Mouse (Mus musculus) CD4-positive helper T cell, adult 2 months (primary cell): Measurements from ENCODE around the gene Ksr2.
"Not testable (repeated sequence)": the region's sequence is repeated elsewhere in the genome, so short reads cannot be mapped to it uniquely, and the experiment has no call there.

Experiments used
- DNase-seq: peaks from one replicate; pipeline ENCODE4 v3.0.0-alpha.2; 2012; ENCODE audit warnings: low read depth, missing footprints, low spot score

Gene Ksr2

DNA sequence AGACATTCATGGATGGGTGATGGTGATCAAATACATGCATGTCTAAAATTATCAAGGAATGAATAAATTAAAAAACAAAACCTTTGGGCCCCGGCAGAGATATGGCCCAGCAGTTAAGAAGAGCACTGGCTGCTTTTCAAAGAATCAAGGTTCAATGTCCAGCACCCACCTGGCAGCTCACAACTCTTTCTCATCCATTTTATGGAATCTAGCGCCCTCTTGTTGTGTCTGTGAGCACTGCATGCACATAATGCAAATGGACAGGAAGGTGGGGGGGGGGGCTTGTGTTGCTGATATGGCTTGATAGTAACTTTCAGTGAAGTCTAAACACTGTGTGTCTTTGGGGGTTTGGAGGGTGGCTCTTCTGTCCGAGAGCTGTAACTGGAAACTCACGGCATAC is 5.6 kb upstream of the Ksr2 start:
- peak; percentile 23 for DNase-seq

- no peak for DNase-seq
These were observed 4.4 kb upstream of the Ksr2 start for GRCm38 (mm10) chr5:117409369-117409768.

- DNase-seq: no peak
These were observed 811 bp downstream of the Ksr2 start for GRCm38 (mm10) chr5:117414611-117415010.

DNA sequence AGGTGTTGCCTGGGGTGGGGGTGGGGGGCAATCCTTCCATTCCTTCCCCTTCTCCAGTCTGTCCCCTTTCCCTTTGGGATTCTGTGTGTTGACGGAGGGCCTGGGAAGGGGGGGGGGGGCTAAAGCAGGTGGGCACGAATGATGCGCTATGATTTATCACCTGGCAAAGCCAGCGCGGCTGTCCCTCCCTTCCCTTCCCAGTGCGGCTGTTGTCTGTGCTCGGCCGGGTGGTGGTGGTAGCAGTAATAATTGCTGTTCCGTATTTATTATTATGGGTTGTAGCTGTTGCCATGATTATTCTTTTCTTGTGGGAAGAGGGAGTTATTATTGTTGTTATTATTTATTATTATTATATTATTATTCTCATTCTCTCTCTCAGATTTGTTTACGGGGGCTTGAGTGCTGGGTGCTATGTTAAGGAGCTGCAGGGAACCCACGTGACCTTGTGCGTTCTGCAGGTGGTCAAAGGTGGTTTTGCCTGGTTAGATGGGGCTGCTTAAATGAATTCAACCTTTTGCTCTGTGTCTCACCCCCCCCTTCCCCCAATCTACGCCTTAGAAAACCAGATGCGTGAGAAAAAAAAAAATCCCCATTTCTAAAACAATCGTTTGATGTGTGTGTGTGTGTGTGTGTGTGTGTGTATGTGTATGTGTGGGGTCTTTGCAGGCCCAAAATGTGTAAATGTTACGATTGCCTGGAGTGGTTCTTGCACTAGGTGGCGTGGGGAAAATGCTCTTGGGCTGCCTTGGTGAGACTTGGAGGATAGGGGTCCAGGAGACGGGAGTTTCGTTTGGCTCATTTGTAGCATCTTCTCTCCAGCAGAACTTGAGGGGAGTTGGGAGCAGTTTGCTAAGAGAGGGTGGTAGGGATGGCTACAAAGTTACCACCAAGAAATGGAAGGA is 1.5 kb downstream of the Ksr2 start:
- DNase-seq: no peak

DNA sequence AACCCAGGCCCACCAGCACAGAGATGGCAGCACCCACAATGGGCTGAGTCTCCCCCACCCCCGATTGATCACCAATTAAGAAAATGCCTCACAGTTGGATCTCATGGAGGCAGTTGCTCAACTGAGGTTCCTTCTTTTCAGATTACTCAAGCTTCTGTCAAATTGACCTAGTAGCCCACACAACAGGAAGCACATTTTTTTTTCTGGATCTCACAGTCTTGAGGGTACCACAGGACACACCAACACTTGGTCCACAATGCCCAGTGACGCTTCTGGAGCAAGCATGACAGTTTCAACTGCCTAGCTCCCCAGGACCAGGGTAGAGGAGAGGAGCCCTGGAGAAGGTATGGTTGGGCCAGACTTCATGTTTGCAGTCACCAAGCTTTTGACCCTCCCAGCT is 3.6 kb downstream of the Ksr2 start:
- no peak for DNase-seq

- DNase-seq: not testable (repeated sequence)
These were observed 19.7 kb downstream of the Ksr2 start for GRCm38 (mm10) chr5:117433501-117433900.

GRCm38 (mm10) chr5:117440261-117440660 is 26.5 kb downstream of the Ksr2 start:
- no peak for DNase-seq

- DNase-seq: no peak
These were observed 27.5 kb downstream of the Ksr2 start for GRCm38 (mm10) chr5:117441242-117441842.

DNA sequence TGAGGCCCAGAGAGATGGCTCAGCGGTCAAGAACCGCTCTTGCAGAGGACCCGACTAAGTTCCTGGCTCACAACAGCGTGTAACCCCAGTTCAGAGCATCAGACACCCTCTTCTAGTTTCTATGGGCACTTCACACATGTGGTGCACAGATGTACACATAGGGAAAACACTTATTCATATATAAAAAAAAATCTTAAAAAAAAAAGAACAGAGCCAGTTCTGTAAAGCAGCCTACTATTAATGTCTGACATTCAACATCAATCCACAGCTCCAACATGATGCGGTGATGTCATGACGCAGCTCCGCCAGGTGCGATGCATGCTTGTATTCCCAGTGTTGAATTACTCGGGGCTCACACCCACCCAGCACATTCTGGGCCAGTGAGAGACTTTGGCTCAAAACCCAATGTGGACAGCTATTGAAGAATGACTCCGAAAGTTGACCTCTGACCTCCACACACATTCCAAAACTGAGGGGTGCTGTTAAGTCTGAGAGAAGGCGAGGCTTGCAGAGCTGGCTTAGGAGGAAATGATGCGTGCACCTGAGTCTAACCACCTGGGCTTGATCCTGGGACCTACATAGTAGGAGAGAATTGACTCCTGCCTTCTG is 28.5 kb downstream of the Ksr2 start:
- no peak for DNase-seq

DNA sequence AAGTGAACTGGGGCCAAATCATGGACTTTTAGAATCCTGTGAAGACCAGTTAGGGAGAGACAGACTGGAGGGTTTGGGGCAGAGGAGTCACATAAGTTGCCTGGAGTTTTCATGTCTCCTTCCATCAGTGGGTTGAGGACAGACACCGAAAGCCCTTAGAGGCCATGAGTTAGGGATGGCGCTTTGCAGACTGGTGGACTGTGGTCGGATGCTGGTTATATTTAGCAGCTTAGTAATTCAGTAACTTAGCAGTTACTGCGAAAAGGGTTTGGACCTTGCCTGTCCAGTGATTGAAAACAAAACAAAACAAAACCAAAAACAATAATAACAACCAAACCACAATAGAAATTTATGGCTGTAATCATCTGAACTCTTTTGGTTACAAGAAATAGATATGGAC is 29.3 kb downstream of the Ksr2 start:
- no peak for DNase-seq

DNA sequence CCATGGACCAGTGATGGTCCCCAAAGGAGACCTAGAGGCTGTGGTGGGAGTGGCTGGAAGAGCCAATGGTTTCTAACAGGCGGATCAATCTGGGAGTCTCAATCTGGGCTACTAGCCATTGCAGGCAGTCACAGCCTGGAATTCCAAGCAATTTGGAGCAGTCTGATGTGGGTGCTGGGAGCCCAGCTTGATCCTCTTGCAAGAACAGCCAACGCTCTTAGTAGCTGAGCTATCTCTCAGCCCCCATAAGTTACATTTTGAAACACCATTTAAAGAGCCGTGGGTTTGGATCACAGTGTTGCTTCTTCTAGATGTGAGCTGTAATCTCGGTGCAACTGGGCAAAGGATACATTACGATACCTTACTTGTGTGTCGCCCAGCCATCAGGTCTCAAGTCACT is 30.1 kb downstream of the Ksr2 start:
- DNase-seq: no peak

GRCm38 (mm10) chr5:117447698-117448097 is 33.9 kb downstream of the Ksr2 start:
- no peak for DNase-seq

DNA sequence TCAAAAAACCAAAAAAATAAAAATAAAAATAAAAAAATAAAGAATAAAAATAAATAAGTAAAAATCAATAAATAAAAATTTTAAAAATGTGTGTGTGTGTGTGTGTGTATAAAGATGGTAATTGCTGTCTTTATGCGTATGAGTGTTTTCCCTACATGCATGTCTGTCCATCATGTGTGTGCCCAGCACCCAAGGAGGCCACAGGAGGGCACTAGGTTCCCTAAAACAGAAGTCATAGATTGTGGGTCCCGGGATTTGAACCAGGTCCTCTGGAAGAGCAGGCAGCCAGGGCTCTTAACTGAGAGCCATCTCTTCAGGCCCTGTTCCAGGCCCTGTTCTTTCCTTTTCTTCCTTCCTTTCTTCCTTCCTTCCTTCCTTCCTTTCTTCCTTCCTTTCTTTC is 38.2 kb downstream of the Ksr2 start:
- no peak for DNase-seq

- DNase-seq: no peak
These were observed 41.7 kb downstream of the Ksr2 start for GRCm38 (mm10) chr5:117455546-117455945.

DNA sequence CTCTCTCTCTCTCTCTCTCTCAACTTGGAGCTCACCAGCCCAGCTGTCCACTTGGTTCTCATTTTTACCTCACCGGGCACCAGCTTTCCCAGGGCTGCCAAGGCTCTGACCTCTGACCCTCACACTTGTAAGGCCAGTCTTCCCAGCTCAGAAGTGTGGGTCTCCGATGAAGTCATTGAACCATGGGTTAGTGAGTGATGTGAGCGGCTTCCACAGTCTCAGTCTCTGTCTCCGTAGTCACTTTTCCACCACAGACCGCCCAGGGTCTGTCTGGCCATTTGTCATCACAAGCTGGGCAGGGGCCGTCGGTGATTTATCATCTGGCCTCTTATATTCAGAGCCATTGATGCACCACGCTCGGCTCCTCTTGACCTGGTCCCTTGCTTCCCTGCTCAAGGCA is 43.3 kb downstream of the Ksr2 start:
- DNase-seq: no peak

DNA sequence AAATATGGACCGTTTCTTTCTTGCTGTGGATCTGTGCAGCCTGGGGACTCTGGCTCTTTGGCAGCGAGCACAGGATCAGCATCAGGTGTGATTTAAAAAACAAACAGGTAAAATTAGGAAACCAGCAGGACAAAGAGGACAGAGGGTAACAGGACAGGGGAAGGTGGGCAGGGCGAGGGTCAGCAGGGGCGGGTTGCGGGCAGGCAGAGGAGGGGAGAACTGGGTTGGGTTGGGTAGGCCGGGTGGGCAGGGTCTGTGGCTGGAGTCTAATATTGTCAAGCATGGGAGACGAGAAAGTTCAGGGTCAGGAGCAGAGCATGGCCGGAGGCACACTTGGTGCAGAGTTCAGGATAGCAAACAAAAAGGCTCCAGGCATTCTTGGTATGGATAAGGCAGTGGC is 43.8 kb downstream of the Ksr2 start:
- DNase-seq: no peak

DNA sequence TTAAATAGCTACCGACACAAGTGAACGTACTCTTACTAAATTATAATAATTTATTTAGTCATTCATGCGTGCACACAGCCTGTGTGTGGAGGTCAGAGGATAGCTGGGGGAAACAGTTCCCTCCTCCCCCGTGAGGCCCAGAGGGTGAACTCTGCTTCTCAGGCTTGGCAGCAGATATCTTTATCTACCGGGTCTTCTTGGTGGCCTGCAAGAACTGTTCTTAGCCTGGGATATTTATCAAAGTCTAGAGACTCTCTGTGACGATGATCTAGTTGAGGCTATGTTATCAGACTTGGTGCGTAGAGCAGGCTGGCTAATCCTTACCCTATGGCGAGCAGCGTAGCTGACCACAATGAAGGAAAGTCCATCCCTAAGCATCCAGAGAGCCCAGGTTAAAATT is 45.1 kb downstream of the Ksr2 start:
- no peak for DNase-seq

- no peak for DNase-seq
These were observed 46.5 kb downstream of the Ksr2 start for GRCm38 (mm10) chr5:117460261-117460660.

GRCm38 (mm10) chr5:117467052-117467451 is 53.3 kb downstream of the Ksr2 start:
- DNase-seq: peak; percentile 43

DNA sequence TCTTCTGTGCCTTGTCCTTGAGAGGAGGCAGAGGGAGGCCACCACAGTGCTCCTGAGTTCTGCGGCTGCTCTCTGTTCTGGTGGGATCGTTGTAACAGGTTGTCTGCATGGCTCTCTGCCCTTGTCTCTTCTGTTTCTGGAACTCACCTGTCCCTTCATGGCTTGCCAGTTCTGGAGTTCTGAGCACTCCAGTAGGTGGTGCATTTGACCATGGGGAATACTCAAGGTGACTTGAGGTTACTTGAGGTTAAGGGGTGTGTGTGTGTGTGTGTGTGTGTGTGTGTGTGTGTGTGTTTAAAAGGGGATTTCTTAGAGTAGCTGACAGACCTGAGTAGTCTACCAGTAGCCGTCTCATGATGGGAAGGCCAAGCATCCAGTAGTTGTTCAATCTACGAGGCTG is 55.2 kb downstream of the Ksr2 start:
- DNase-seq: no peak

DNA sequence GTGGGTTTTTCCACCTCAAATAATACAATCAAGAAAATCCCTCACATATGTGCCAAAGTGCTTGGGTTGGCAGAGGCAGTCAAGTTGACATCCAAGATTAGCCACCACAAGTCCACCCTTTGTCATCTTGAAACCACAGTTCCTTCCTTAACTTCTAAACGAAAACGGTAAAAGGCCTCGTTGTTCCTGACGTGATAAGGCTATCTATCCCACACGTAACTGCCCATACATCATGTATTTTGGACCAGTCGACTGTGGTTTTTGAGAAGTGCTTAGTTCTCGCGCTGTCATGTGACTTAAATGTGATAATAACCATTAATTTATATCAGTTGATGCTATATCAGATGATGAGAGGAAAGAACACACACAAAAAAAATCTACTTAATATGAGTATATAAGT is 55.8 kb downstream of the Ksr2 start:
- DNase-seq: peak; percentile 5

DNA sequence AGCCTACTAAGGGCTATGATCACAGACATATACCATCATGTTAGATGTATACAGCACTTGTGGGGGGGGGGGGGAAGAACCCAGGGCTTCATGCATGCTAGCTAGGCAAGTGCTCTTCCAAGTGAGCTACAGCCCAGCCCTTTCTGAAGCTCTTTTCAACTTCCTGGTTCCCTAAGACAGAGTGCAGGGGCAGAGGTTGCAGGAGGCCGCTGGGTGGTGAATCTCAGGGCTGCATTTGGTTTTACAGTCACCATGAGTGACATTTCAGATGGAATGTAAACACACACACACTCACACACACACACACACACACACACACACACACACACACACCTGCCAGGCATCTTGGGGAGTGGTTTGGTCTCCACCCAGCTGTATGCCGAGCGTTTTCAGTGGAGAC is 67.4 kb downstream of the Ksr2 start:
- DNase-seq: no peak

DNA sequence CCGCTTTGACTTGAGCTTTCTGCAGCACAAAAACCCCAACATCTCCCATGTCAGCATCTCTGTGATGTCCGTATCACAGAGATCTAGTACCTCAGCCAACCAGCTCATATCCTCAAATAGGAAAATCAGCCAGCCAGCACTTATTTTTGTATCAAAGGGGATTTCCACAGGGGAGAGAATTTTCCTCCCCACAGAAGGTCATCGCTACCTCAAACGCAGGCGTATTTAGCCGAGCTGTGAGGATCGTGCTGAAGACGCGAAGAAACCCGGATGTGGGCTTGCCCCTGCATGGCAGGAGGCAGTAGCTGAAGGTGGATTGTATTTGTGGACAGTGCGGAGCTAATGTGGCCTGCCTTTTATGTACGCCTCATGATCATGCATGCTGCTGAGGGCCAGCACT is 67.8 kb downstream of the Ksr2 start:
- DNase-seq: peak; percentile 71
